Mouse (Mus musculus): ENCODE data around the gene Fbxw21.
A peak's percentile ranks its signal among the peaks of the same experiment; 100 is the strongest.

Fbxw21 gene

GRCm38 (mm10) chr9:109111591-109111990 is 50.2 kb downstream of the Fbxw21 start:
- DNase-seq (ENCODE audit: low spot score), result no peak

- no peak for DNase-seq (ENCODE audit: low spot score)
These were observed 50.7 kb downstream of the Fbxw21 start for GRCm38 (mm10) chr9:109111101-109111500.

- DNase-seq (ENCODE audit: low spot score), result no peak
These were observed 51.6 kb downstream of the Fbxw21 start for GRCm38 (mm10) chr9:109110240-109110639.

GRCm38 (mm10) chr9:109107341-109107740 is 54.5 kb downstream of the Fbxw21 start:
- no peak for DNase-seq (ENCODE audit: low spot score)

GRCm38 (mm10) chr9:109105648-109106047 is 56.2 kb downstream of the Fbxw21 start:
- no peak for DNase-seq (ENCODE audit: low spot score)

- no peak for DNase-seq (ENCODE audit: low spot score)
These were observed 56.8 kb downstream of the Fbxw21 start for GRCm38 (mm10) chr9:109105011-109105410.

- DNase-seq (ENCODE audit: low spot score), result no peak
These were observed 57.8 kb downstream of the Fbxw21 start for GRCm38 (mm10) chr9:109104083-109104482.

- no peak for DNase-seq (ENCODE audit: low spot score)
These were observed 58.6 kb downstream of the Fbxw21 start for GRCm38 (mm10) chr9:109103250-109103649.

GRCm38 (mm10) chr9:109102541-109102940 is 59.3 kb downstream of the Fbxw21 start:
- DNase-seq (ENCODE audit: low spot score), result no peak

- DNase-seq (ENCODE audit: low spot score), result no peak
These were observed 59.9 kb downstream of the Fbxw21 start for GRCm38 (mm10) chr9:109101933-109102445.

GRCm38 (mm10) chr9:109100307-109100928 is 61.4 kb downstream of the Fbxw21 start:
- DNase-seq (ENCODE audit: low spot score), result no peak

GRCm38 (mm10) chr9:109098969-109099368 is 62.9 kb downstream of the Fbxw21 start:
- DNase-seq (ENCODE audit: low spot score), result peak; percentile 66

GRCm38 (mm10) chr9:109098366-109098765 is 63.5 kb downstream of the Fbxw21 start:
- DNase-seq (ENCODE audit: low spot score), result no peak

GRCm38 (mm10) chr9:109097831-109098230 is 64.0 kb downstream of the Fbxw21 start:
- DNase-seq (ENCODE audit: low spot score), result no peak

- DNase-seq (ENCODE audit: low spot score), result no peak
These were observed 64.5 kb downstream of the Fbxw21 start for GRCm38 (mm10) chr9:109097291-109097690.

- no peak for DNase-seq (ENCODE audit: low spot score)
These were observed 65.0 kb downstream of the Fbxw21 start for GRCm38 (mm10) chr9:109096856-109097255.

- peak; percentile 35 for DNase-seq (ENCODE audit: low spot score)
These were observed 65.6 kb downstream of the Fbxw21 start for GRCm38 (mm10) chr9:109096251-109096661.

- DNase-seq (ENCODE audit: low spot score), result peak; percentile 70
These were observed 66.5 kb downstream of the Fbxw21 start, which contains the start of gene Plxnb1 for GRCm38 (mm10) chr9:109095137-109095982. Gene Plxnb1 (plus strand): TSS chr9:109095389.

GRCm38 (mm10) chr9:109094553-109095136 is 67.2 kb downstream of the Fbxw21 start:
- peak; percentile 71 for DNase-seq (ENCODE audit: low spot score)

- no peak for DNase-seq (ENCODE audit: low spot score)
These were observed 67.9 kb downstream of the Fbxw21 start for GRCm38 (mm10) chr9:109093786-109094552.

- no peak for DNase-seq (ENCODE audit: low spot score)
These were observed 69.0 kb downstream of the Fbxw21 start for GRCm38 (mm10) chr9:109092799-109093198.

- DNase-seq (ENCODE audit: low spot score), result peak; percentile 62
These were observed 70.0 kb downstream of the Fbxw21 start for GRCm38 (mm10) chr9:109091802-109092201.

Data from urinary bladder, postnatal 14 days (tissue).